Mouse (Mus musculus) limb, embryonic 14.5 days (tissue): ENCODE data around the gene Ccdc183. TPM values are rescaled to one million over a fixed set of nuclear protein-coding genes. Genes with fewer than 3 reads are reported as not detected.
A peak's percentile ranks its signal among the peaks of the same experiment; 100 is the strongest.

Source experiments
- ATAC-seq: fragments of 200-750 bp; cut with Nextera tagmentation; 2 replicates; pipeline ENCODE4 v1.8.0; 2017; ENCODE audit warnings: low read depth, moderate number of reproducible peaks, moderate TSS enrichment; ENCODE audit not compliant: low FRiP score
- DNase-seq: peaks from one replicate; pipeline ENCODE4 v3.0.0-alpha.2; 2015; ENCODE audit warnings: low spot score
- H3K27ac ChIP-seq: fragments of 300-500 bp; sonication (generic); replicated peaks from 2 replicates; pipeline ENCODE4 v1.5.1; 2014; ENCODE audit warnings: low read depth, mild to moderate bottlenecking, low read length, moderate library complexity, mixed read lengths
- H3K27me3 ChIP-seq: fragments of 300-500 bp; sonication (generic); 2 replicates; pipeline ENCODE4 v1.6.1; 2014; ENCODE audit warnings: low read length, mixed read lengths; ENCODE audit not compliant: control insufficient read depth, insufficient read depth
- H3K36me3 ChIP-seq: fragments of 300-500 bp; sonication (generic); 2 replicates; pipeline ENCODE4 v1.6.1; 2014; ENCODE audit warnings: mild to moderate bottlenecking, low read length, moderate library complexity, mixed read lengths; ENCODE audit not compliant: control insufficient read depth, insufficient read depth
- H3K4me1 ChIP-seq: fragments of 300-500 bp; sonication (generic); 2 replicates; pipeline ENCODE4 v1.6.1; 2014; ENCODE audit warnings: antibody characterized with exemption, low read length, mixed read lengths; ENCODE audit not compliant: control insufficient read depth, insufficient read depth
- H3K4me2 ChIP-seq: fragments of 300-500 bp; sonication (generic); replicated peaks from 2 replicates; pipeline ENCODE4 v1.6.1; 2014; ENCODE audit warnings: low read depth, mild to moderate bottlenecking, low read length, moderate library complexity; ENCODE audit not compliant: severe bottlenecking
- H3K4me3 ChIP-seq: fragments of 300-500 bp; sonication (generic); replicated peaks from 2 replicates; pipeline ENCODE4 v1.5.1; 2014; ENCODE audit warnings: low read length
- H3K9ac ChIP-seq: fragments of 300-500 bp; sonication (generic); 2 replicates; pipeline ENCODE4 v1.6.1; 2014; ENCODE audit warnings: mild to moderate bottlenecking, low read depth, low read length, moderate library complexity; ENCODE audit not compliant: severe bottlenecking
- H3K9me3 ChIP-seq: fragments of 300-500 bp; sonication (generic); 2 replicates; pipeline ENCODE4 v1.6.1; 2016; ENCODE audit warnings: low read length; ENCODE audit not compliant: control insufficient read depth
- POLR2A ChIP-seq: fragments of 200-500 bp; IDR thresholded peaks from 2 replicates; pipeline ENCODE4 v1.8.0; 2012; ENCODE audit warnings: inconsistent platforms, mild to moderate bottlenecking, moderate library complexity, borderline replicate concordance; ENCODE audit not compliant: insufficient read depth, insufficient read length; ENCODE audit errors: extremely low read depth
- WGBS: fragments of 180-500 bp; shearing (Covaris S2); extraction: QIAGEN DNeasy Blood & Tissue Kit; methylation state at CpG from one replicate; pipeline ENCODE4 v1.1.7; 2014; 5-methylcytosine and 5-hydroxymethylcytosine counted together
- polyA plus RNA-seq, 2 experiments: library from polyadenylated mRNA; depleted of rRNA in 1 of 2; stranded (reverse) in 1 of 2; unstranded in 1 of 2; fragments of >200 nt; fragmentation: Nextera tagmentation in 1 of 2; extraction: Ambion mirVana in 1 of 2; gene quantifications; 2 replicates each; pipeline versions ENCODE4 v1.2.1 to v1.2.3; 2012 to 2014

Gene Ccdc183
- polyA plus RNA-seq, 2 experiments, result 0.03 to 0.19 TPM

- 6% methylated on average over 58 of the region's 75 CpGs for WGBS
These were observed 39.3 kb downstream of the Ccdc183 start for GRCm38 (mm10) chr2:25577951-25578795.

DNA sequence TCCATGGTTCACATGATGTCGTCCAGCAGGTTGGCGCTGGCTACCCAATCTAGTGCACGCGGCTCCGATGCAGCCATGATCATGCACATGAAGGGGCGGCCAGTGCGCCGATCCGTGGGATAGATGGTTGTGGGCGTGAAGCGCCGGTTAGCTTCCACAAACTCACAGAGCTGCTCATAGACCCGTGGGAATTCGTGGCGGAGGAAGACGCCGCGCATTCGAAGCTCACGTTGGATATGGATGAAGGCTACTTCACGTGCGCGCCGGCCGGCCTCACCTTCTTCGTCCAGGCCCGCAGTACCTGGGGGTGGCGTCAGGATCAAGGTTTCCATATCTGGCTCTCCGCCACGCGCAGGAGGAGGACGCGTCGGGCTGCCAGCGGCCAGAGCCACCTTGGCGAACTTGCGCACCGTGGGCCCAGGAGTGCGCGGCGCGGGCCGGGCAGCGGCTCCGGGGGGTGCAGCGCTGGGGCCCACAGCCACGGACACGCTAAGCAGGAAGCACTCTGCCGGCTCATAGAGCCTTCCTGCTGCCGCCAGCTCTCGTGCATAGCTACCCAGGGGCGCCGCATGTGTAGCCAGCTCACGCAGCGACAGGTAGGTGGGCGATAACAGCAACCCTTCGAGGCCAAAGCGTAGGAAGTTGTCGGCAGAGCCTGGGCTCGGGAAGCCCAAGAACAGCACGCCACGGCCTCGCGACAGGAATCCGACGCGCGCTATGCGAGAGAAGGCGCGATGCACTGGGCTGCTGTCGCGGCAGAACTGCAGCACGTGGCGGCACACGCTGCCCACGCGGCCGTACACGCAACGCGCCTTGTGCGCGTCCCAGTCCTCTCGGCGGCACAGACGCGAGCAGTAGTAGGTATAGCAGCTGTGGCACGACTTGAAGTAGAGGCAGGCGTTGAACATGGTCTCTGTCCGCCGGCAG lies 40.2 kb downstream of the Ccdc183 start:
- H3K4me2 ChIP-seq, result peak overlapping the region; percentile 43
- H3K4me3 ChIP-seq, result peak overlapping the region; percentile 26
- ATAC-seq (no peak), DNase-seq (no peak)
- peaks cover 54% of the 10 kb centered on the region for H3K27me3 ChIP-seq
- H3K36me3 ChIP-seq, result 0 out of 2 replicates have a peak, but pooled peaks cover 6% of the 10 kb centered on the region
- H3K4me1 ChIP-seq, result peaks cover 55% of the 10 kb centered on the region
- peak overlapping the region; percentile 36; the same call in 1 of the 2 replicates for H3K9ac ChIP-seq
- TF ChIP-seq POLR2A, result no peak
- no peak overlapping the region for H3K27ac ChIP-seq
- no peaks in the 10 kb centered on the region for H3K9me3 ChIP-seq
- WGBS, result 16% methylated on average over 85 of the region's 92 CpGs

More at GRCm38 (mm10) chr2:25577951-25578795, 39.3 kb downstream of the Ccdc183 start:
- no peak overlapping the region for H3K27ac ChIP-seq
- ATAC-seq (no peak), DNase-seq (no peak)
- H3K9ac ChIP-seq, result peak overlapping the region; percentile 36; the same call in 1 of the 2 replicates
- H3K4me1 ChIP-seq, result peaks cover 56% of the 10 kb centered on the region
- H3K4me2 ChIP-seq, result peak overlapping the region; percentile 43
- H3K9me3 ChIP-seq, result no peaks in the 10 kb centered on the region
- TF ChIP-seq POLR2A, result no peak
- peaks cover 6% of the 10 kb centered on the region for H3K36me3 ChIP-seq
- peak overlapping the region; percentile 26 for H3K4me3 ChIP-seq
- peaks cover 54% of the 10 kb centered on the region for H3K27me3 ChIP-seq

GRCm38 (mm10) chr2:25576028-25576850 lies 41.2 kb downstream of the Ccdc183 start:
- Histone ChIP-seq H3K4me3 (peak overlapping the region; percentile 48; the same call in 1 of the 2 replicates), H3K9ac (peak overlapping the region; percentile 58; the same call in 1 of the 2 replicates), H3K4me1 (peaks cover 48% of the 10 kb centered on the region), H3K9me3 (no peaks in the 10 kb centered on the region), H3K4me2 (peak overlapping the region; percentile 70; the same call in 1 of the 2 replicates), H3K27me3 (peaks cover 52% of the 10 kb centered on the region), H3K27ac (no peak overlapping the region), H3K36me3 (peaks cover 15% of the 10 kb centered on the region)
- ATAC-seq (no peak), DNase-seq (no peak)
- 79% methylated on average over 16 of the region's 16 CpGs for WGBS
- no peak for TF ChIP-seq POLR2A

GRCm38 (mm10) chr2:25575432-25576027 lies 41.9 kb downstream of the Ccdc183 start:
- Histone ChIP-seq H3K4me2 (peak overlapping the region; percentile 70), H3K4me1 (peaks cover 47% of the 10 kb centered on the region), H3K9me3 (no peaks in the 10 kb centered on the region), H3K27me3 (peaks cover 45% of the 10 kb centered on the region), H3K4me3 (peak overlapping the region; percentile 48), H3K9ac (peak overlapping the region; percentile 58), H3K27ac (peak overlapping the region; percentile 83), H3K36me3 (peaks cover 22% of the 10 kb centered on the region)
- 13% methylated on average over 21 of the region's 21 CpGs for WGBS
- TF ChIP-seq POLR2A, result no peak
- ATAC-seq (no peak), DNase-seq (peak; percentile 61)
